In the genomic region with DNA sequence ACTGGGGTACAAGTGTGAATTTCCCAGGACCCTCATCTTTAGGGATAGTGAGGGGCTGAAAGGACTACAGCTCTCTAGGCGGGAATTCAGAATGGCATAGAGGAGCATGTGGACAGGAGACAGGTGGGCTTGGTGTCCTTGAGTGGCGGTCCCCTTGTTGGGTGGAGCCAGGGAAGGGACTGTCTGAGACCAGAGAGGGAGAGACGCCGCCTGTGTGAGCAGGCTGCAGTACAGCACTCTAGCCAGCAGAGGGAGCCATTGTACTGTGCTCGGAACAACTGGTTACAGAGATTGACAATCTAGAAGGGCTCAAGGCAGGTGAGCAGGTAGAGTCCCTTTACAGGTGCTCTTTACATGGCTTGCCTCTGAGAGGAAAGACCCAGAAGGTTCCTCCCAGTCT, we compare ENCODE assay signal across 9 mouse cellular contexts. TPM values are rescaled to one million over a fixed set of nuclear protein-coding genes. Genes with fewer than 3 reads are reported as not detected.
DNase-seq lines count a peak whose midpoint lies in the region; ATAC-seq and TF ChIP-seq lines count a peak whose summit lies in the region.
"Had no signal": no experiment of that assay in that cellular context is flagged by ENCODE, and none has a peak within 500 bp of the region (broad histone marks: within the 10 kb centered on the region; RNA-seq: fewer than 3 reads in every experiment).

No protein-coding gene starts in this region.

- TF ChIP-seq EP300 in ES-Bruce4 (IDR thresholded peaks at IDR 0.05; ENCODE audit: insufficient read depth, low read depth, low read length) = no peak

- peak; percentile 76 for DNase-seq in hindbrain, embryonic 10.5 days (ENCODE audit: low spot score)
- peak; percentile 67 to 72 for DNase-seq in layer of hippocampus, postnatal 14 days (ENCODE audit: low spot score in 2 of 2)
- peak; percentile 60 to 75 for DNase-seq in right cerebral cortex, postnatal 10 days (ENCODE audit: low spot score in 2 of 2)
- peak; percentile 45 to 67 for DNase-seq in urinary bladder, postnatal 36 days (ENCODE audit: low spot score in 2 of 2)

- peak; percentile 97 for TF ChIP-seq CTCF in ES-Bruce4 (IDR thresholded peaks at IDR 0.05; ENCODE audit: low read depth, low read length)
- peak; percentile 98 for TF ChIP-seq CTCF in bone marrow, adult 2 months (IDR thresholded peaks at IDR 0.05; ENCODE audit: control insufficient read depth, insufficient read depth, low read length)

- H3K9ac ChIP-seq in ES-Bruce4 (ENCODE audit: low read depth, poor library complexity, severe bottlenecking) = no peak overlapping the region
- H3K9ac ChIP-seq: heart, embryonic 13.5 days had no signal

- 5% methylated on average over 5 of the region's 5 CpGs for WGBS in bone marrow, adult 2 months
- WGBS in hindbrain, embryonic 10.5 days = 5% methylated on average over 5 of the region's 5 CpGs

- peak; percentile 68 for ATAC-seq in erythroid progenitor cell, adult 5-6 weeks (replicated peaks; ENCODE audit: low FRiP score, poor library complexity, severe bottlenecking)
- peak; percentile 90 for ATAC-seq in megakaryocyte, adult 5-6 weeks (ENCODE audit: poor library complexity, severe bottlenecking)

- H3K36me3 ChIP-seq in ES-Bruce4 (ENCODE audit: control insufficient read depth, insufficient read depth, low read length, poor library complexity, severe bottlenecking) = no peaks in the 10 kb centered on the region
- H3K36me3 ChIP-seq in hindbrain, embryonic 10.5 days = no peaks in the 10 kb centered on the region
- H3K36me3 ChIP-seq: heart, embryonic 13.5 days had no signal

- no peak overlapping the region for H3K4me3 ChIP-seq in ES-Bruce4 (ENCODE audit: low read depth, low read length)
- no peak overlapping the region for H3K4me3 ChIP-seq in bone marrow, adult 2 months (replicated peaks; ENCODE audit: control insufficient read depth, low read depth, low read length)
- H3K4me3 ChIP-seq in hindbrain, embryonic 10.5 days = no peak overlapping the region
- H3K4me3 ChIP-seq: heart, embryonic 13.5 days had no signal

- no peak for TF ChIP-seq POLR2A in ES-Bruce4 (IDR thresholded peaks at IDR 0.05; ENCODE audit: insufficient read depth, low read length)
- no peak for TF ChIP-seq POLR2A in bone marrow, adult 2 months (IDR thresholded peaks at IDR 0.05; ENCODE audit: borderline replicate concordance, control insufficient read depth, low read depth, low read length)

- no peaks in the 10 kb centered on the region for H3K27me3 ChIP-seq in ES-Bruce4 (ENCODE audit: control insufficient read depth, insufficient read depth, low read length, poor library complexity, severe bottlenecking)
- H3K27me3 ChIP-seq in hindbrain, embryonic 10.5 days (ENCODE audit: insufficient read depth, poor library complexity, severe bottlenecking) = peaks cover 20% of the 10 kb centered on the region

- H3K27ac ChIP-seq in ES-Bruce4 (ENCODE audit: insufficient read depth, low read length) = no peak overlapping the region
- no peak overlapping the region for H3K27ac ChIP-seq in bone marrow, adult 2 months (ENCODE audit: control insufficient read depth, insufficient read depth, low read depth, low read length, poor library complexity)
- H3K27ac ChIP-seq in hindbrain, embryonic 10.5 days = no peak overlapping the region
- H3K27ac ChIP-seq: heart, embryonic 13.5 days had no signal

- no peaks in the 10 kb centered on the region for H3K4me1 ChIP-seq in ES-Bruce4 (ENCODE audit: control insufficient read depth, insufficient read depth, low read length)
- no peaks in the 10 kb centered on the region for H3K4me1 ChIP-seq in bone marrow, adult 2 months (ENCODE audit: control insufficient read depth, insufficient read depth, low read length)
- no peaks in the 10 kb centered on the region for H3K4me1 ChIP-seq in hindbrain, embryonic 10.5 days (replicated peaks)
- H3K4me1 ChIP-seq: heart, embryonic 13.5 days had no signal

- no peaks in the 10 kb centered on the region for H3K9me3 ChIP-seq in ES-Bruce4 (replicated peaks; ENCODE audit: control insufficient read depth, insufficient read depth, low read length, poor library complexity, severe bottlenecking)
- no peaks in the 10 kb centered on the region for H3K9me3 ChIP-seq in hindbrain, embryonic 10.5 days
- H3K9me3 ChIP-seq: heart, embryonic 13.5 days had no signal

RNA-seq across cellular contexts. Expression of gene Gm17455, which starts 8.3 kb away (rescaled TPM):
- polyA plus RNA-seq in ES-Bruce4 (2011; ENCODE audit: insufficient read depth, insufficient read length, low read depth, missing spikeins) = not detected in 2 replicates
- 1.9 and 6.0 TPM in 2 replicates for polyA plus RNA-seq in bone marrow, adult 2 months (2011; ENCODE audit: insufficient read depth, insufficient read length, low replicate concordance, missing spikeins)
- not detected in 2 replicates for total RNA-seq in erythroid progenitor cell, adult 5-6 weeks (2015; ENCODE audit: low replicate concordance)
- total RNA-seq in erythroid progenitor cell, adult 5-6 weeks (2017; ENCODE audit: low replicate concordance) = not detected in 2 replicates
- polyA plus RNA-seq in hindbrain, embryonic 10.5 days (2016; fragmentation: Nextera tagmentation; extraction: Ambion mirVana) = 6.5 and 10.1 TPM in 2 replicates
- total RNA-seq in layer of hippocampus, postnatal 14 days (2021) = 1 to 10 TPM; 2.2 to 3.1 TPM
- total RNA-seq in megakaryocyte, adult 5-6 weeks (2015) = 0.91 and 1.0 TPM in 2 replicates
- 0.20 TPM in 1 of 2 replicates, not detected in the other for total RNA-seq in megakaryocyte, adult 5-6 weeks (2017)
